Mouse (Mus musculus) urinary bladder, adult 2 months (tissue): ENCODE results near the gene Gm38392. TPM values are rescaled to one million over a fixed set of nuclear protein-coding genes. Genes with fewer than 3 reads are reported as not detected.

ENCODE experiments used
- DNase-seq: peaks from one replicate; pipeline ENCODE4 v3.0.0; 2022; ENCODE audit warnings: low spot score
- polyA plus RNA-seq: library from polyadenylated mRNA; depleted of rRNA; stranded (reverse); fragments of >200 nt; gene quantifications from 2 replicates; pipeline ENCODE4 v1.2.3, GENCODE M21; 2012

Gene Gm38392
- polyA plus RNA-seq, 1 experiment, result 0.34 TPM

DNA sequence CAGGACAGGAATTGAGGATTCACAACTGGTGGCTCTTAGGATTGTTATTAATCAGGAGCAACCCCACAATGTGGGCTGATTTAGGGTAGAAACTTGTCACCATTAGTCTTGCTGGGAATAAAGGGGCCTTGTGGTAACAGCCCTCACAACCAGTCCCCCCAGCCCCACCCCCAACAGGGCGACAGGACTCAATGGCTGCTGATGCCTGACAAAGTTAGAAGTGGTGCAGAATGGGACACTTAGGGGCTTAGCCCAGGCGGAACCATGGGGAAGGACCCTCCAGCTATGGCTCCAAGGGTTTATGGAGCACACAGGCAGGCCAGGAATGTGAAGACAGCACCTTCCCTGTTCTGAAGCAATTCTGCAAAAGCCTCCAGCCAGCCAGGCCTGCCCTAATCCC, 51.4 kb downstream of the Gm38392 start:
- DNase-seq, result no peak

- no peak for DNase-seq
Measured at GRCm38 (mm10) chr3:88235216-88235615, 51.8 kb downstream of the Gm38392 start.

GRCm38 (mm10) chr3:88234041-88234440, 53.0 kb downstream of the Gm38392 start:
- DNase-seq, result no peak

DNA sequence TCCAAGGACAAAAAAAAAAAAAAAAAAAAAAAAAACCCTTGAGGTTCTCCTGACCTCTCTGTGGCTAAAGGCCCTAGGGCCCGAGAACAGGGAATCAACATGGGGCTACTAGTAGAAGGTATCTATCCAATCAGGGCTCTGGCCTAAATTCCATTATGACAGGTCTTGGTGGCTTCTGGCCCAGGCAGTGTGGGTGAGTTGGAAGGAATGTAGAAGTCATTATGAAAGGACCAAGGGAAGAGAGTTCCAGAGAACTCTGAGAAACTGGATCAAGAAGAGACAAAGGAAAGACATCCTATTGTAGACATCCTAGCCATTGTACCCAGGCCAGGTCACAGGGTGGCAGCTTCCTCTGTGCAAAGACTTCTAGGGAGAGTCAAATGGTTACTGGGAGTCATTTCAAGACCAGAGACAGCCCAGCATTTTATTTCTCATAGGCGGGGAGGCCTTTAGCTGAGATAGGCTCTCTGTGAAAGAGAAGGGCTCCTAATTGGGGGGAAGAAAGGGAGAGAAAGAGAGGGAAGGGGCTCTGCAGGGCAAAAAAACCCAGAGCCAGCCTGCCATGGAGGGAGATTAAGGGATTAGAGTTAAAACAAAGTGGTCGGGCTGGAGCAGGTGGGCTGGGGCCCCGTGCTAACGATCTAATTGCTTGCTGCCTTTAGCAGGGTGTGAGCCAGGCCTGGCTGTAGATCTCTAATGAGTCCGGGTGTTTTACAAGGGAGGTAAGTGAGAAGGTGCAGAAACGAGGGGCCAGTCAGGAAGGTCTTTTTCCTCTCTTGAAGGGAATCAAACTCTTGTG, 54.0 kb downstream of the Gm38392 start:
- no peak for DNase-seq

DNA sequence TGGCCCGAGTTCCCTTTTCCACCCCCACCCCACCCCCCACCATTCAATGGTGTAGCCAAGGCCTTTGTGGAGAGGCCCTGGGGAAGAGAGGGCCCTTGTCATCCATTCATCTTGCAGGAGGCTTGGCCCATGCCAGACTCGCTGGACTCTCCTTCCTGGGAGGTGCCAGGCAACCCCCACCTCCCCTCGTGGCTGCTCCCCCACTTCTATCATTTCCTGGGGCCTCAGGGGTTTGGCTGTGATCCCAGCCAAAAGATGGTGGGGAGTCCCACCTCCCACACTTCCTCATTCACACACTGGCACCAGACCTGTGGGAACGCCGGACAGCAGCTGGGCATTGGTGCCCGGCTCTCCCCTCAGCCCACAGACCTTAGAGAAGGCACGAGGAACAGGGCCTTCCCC, 54.7 kb downstream of the Gm38392 start:
- DNase-seq, result no peak

GRCm38 (mm10) chr3:88231061-88231641, 55.9 kb downstream of the Gm38392 start:
- no peak for DNase-seq

DNA sequence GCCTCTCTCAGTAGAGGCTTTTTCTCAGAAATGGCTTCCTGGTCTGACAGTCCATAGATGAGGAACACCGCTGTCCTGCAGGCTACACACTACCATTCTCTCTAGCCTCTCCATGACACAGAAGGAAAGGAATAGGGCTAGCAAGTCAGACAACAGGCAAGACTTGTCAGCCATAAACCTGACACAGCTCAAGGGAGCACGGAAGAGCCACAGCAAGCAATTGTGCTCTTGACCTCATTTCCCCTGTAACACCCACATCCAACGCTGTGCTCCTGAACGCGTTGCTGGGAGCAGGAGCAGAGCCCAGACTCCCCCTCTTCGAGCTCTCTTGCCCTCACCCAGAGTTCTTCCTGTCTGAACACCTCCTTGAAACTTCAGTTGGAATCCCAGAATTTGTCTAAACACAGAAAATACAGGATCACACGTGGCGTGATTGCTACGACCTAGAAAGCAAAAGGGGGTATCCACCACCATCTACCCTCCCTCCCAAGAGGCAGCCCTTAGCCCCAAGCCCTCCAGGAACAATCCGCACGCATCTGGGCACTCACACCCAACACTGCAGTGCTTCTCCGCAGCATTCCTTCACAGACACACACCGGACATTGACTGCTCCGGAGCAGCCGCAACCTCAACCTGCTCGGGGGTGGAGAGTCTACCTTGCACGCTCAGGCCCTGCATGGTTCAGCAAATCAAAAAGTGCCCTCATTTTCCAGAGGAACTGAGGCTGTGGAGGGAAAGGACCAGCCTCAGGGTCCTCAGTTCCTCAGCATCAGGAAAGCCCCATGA, 56.6 kb downstream of the Gm38392 start:
- no peak for DNase-seq

GRCm38 (mm10) chr3:88229526-88229925, 57.5 kb downstream of the Gm38392 start:
- no peak for DNase-seq

DNA sequence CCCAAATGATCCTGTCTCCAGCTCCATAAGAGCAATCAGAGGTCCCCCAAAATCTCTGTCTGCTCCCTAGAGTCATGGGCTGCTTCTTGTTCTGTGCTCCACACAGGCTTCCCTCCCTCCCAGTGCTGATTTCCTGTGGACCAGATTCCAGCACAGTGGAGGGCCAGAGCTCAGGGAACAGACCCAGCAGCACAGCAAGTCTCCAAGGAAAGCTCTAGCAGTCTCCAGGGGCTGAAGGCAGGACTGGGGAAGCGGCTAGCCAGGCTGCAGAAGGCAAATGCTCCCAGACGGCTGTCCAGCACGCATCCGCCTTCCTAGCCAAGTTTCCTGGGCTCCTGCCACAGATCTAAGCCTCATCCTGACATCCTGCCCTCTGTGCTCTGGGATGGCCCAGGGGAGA, 58.1 kb downstream of the Gm38392 start:
- DNase-seq, result no peak

DNA sequence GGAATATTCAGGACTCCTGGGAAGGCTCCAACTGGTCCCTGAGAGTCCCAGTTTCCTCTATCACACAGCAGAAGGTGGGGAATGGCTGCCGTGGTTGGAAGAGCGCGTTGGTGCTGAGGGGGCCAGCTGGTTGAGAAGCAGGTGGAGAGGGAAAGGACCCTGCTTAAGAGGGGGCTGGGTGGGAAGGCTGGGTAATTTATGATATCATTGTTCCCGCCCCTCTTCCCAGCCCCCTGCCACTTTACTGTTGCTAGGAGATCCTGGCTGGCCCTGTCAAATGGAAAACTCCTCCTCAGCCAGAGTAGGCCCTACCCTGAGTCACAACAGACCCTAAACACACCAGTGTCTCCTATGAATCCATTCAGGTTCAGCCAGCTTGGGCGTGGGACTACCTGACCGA, 59.0 kb downstream of the Gm38392 start:
- no peak for DNase-seq

- no peak for DNase-seq
Measured at GRCm38 (mm10) chr3:88227260-88227659, 59.8 kb downstream of the Gm38392 start.

DNA sequence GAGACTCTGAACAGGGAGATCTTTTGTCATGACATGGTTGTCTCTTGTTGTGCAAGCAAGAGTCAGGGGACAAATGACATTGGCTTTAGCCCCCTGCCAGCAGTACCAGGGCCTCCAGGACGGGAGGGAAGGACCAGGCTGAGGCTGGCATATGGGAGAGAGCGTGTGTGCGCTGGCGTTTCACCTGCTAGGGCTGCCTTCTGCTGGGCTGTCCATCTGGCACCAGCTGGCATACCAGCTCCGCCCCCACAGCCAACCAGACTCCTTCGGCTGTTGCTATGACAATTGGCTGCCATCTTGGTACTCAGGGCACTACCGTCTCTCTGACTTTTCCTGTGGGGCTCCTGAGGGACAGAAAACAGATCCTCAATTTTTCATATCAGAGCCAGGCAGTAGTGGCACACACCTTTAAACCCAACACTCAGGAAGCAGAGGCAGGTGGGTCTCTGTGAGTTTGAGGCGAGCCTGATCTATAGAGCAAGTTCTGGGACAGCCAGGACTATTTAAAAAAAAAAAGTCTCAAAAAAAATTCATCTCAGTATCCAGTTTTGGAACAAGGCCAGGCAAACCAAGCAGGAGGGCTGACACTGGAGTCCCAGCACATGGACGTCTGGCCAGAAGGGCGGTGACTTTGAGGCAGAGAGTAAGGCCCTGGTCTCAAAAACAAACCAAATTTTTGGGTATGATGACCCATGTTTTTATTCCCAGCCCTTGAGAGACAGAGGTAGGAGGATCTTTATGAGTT, 60.7 kb downstream of the Gm38392 start:
- DNase-seq, result no peak

- no peak for DNase-seq
Measured at GRCm38 (mm10) chr3:88224929-88225328, 62.1 kb downstream of the Gm38392 start.

- no peak for DNase-seq
Measured at GRCm38 (mm10) chr3:88222446-88222845, 64.6 kb downstream of the Gm38392 start.

- no peak for DNase-seq
Measured at GRCm38 (mm10) chr3:88221519-88222390, 65.3 kb downstream of the Gm38392 start.

- no peak for DNase-seq
Measured at GRCm38 (mm10) chr3:88220842-88221241, 66.2 kb downstream of the Gm38392 start.

DNA sequence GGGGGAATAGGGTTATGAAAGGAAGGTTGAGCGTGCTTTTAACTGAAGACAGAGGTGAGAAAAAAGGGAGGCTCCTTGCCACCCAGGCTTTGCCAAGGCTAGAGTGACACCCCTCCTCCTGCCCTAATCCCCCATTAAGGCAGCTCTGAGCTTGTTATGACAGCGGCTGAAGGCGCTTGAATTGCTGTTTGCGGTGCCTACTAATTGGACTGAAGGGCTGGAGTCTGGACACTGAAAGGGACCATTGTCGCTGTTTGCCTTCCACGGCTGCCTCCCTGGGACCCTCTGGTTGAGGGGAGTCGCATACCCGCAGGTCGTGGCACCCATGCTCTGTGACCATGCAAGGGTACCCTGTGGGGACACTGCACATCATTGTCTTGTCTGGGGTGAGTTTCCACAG, 67.1 kb downstream of the Gm38392 start:
- DNase-seq, result no peak

- DNase-seq, result no peak
Measured at GRCm38 (mm10) chr3:88217679-88218078, 69.3 kb downstream of the Gm38392 start.

DNA sequence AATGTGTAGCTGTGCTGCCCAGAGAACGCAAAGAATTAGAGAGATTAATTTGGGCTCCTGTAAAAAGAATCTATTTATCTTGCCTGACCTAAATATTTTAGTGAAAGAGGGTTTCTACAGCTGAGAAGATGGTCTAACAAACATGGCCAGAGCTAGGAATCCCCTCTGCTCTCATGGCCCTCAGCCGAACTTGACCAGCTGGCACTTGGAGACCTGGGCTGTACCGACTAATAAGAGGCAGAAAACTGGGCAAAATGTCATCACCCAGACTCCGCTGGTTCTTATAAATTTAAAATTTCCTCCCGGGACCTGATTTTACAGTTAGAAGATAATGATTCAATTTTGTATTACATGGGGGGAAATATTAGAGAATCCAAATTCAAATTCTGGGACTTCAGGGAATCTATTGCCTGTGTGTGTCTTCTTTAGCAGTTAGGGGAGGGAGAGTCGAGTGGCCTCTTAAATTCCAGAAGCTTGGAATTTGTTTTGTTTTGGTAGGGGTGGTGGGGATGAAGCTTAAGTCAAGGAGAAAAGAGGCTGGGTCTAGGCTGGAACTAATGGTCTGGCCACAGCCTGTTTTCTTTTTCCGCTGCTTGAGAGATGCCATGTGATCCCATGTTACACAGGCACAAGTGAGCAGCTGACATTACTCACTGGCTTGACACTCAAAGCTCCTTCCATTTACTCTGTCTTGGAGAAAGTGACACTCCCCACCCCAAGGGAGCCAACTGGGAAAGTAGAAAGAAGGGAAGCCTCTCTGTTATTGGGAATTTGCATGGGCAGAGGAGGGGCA, 70.3 kb downstream of the Gm38392 start:
- no peak for DNase-seq

DNA sequence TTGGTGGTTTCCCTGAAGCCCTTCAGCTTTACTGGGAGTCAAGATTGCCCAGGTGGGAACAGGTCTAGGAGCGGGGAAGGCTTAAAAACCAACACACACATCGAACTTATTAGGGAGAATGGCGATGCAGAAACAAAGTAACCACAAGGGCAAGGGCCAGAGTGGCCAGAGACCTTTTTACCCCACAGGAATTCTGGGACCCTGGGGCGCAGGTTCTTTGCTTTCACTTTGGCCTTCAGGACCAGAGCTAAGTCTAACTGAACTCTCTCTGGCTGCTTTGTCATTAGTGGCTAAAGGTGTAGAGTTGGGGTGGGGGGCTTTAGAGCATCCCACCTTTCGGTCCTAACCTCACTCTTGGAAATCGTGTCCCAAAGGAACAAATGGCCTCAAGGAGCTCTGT, 70.9 kb downstream of the Gm38392 start:
- no peak for DNase-seq
